Mouse (Mus musculus): ENCODE results near the gene H2-Q4. TPM values are rescaled to one million over a fixed set of nuclear protein-coding genes. Genes with fewer than 3 reads are reported as not detected.
"Not testable (repeated sequence)": the region's sequence is repeated elsewhere in the genome, so short reads cannot be mapped to it uniquely, and the experiment has no call there.

The H2-Q4 gene
- 6.3 and 7.6 TPM in 2 replicates for polyA plus RNA-seq (2015; fragmentation: Nextera tagmentation; extraction: Ambion mirVana)

- peaks cover 5% of the 10 kb centered on the region for H3K4me1 ChIP-seq
- peak; percentile 95 for ATAC-seq (ENCODE audit: borderline replicate concordance, extremely low read depth, low FRiP score, low TSS enrichment)
- WGBS = under 1% methylated on average over 16 of the region's 16 CpGs
- no peaks in the 10 kb centered on the region; the same call in 1 of the 2 replicates for H3K9me3 ChIP-seq
- 0 out of 2 replicates have a peak within 1 kb of the TSS, but pooled peaks have one; percentile 1 for H3K27ac ChIP-seq
- H3K4me2 ChIP-seq = peak within 1 kb of the TSS; percentile 95
- no peaks in the 10 kb centered on the region for H3K36me3 ChIP-seq
- H3K9ac ChIP-seq = peak within 1 kb of the TSS; percentile 51
- H3K27me3 ChIP-seq = peaks cover 12% of the 10 kb centered on the region
- peak within 1 kb of the TSS; percentile 58 for H3K4me3 ChIP-seq
Observed at GRCm38 (mm10) chr17:35379369-35379728, at the start of gene H2-Q4. H2-Q4 (plus strand) TSS chr17:35379617.

- H3K4me1 ChIP-seq; H3K36me3 ChIP-seq; H3K4me3 ChIP-seq; H3K4me2 ChIP-seq; H3K9ac ChIP-seq; H3K27ac ChIP-seq; H3K27me3 ChIP-seq; ATAC-seq (ENCODE audit: borderline replicate concordance, extremely low read depth, low FRiP score, low TSS enrichment); H3K9me3 ChIP-seq: not testable (repeated sequence)
- 59% methylated on average over 3 of the region's 3 CpGs for WGBS
Observed at GRCm38 (mm10) chr17:35329714-35330113, 49.7 kb upstream of the H2-Q4 start.

- H3K36me3 ChIP-seq; H3K27me3 ChIP-seq; H3K4me1 ChIP-seq; H3K27ac ChIP-seq; H3K9me3 ChIP-seq; H3K9ac ChIP-seq; H3K4me3 ChIP-seq; H3K4me2 ChIP-seq; ATAC-seq (ENCODE audit: borderline replicate concordance, extremely low read depth, low FRiP score, low TSS enrichment): not testable (repeated sequence)
- 34% methylated on average over 6 of the region's 6 CpGs for WGBS
Observed at GRCm38 (mm10) chr17:35331546-35331945, 47.9 kb upstream of the H2-Q4 start.

GRCm38 (mm10) chr17:35342071-35342671 is 37.2 kb upstream of the H2-Q4 start, which contains the start of gene H2-Q2:
H2-Q2 (plus strand) TSS chr17:35342242.
- peak within 1 kb of the TSS; percentile 52 for H3K4me3 ChIP-seq
- peak within 1 kb of the TSS; percentile 14; the same call in 1 of the 2 replicates for H3K9ac ChIP-seq
- H3K9me3 ChIP-seq = no peaks in the 10 kb centered on the region
- no peak for ATAC-seq (ENCODE audit: borderline replicate concordance, extremely low read depth, low FRiP score, low TSS enrichment)
- no peaks in the 10 kb centered on the region for H3K36me3 ChIP-seq
- H3K27ac ChIP-seq = no peak within 1 kb of the TSS
- H3K4me1 ChIP-seq = no peaks in the 10 kb centered on the region
- H3K27me3 ChIP-seq = peaks cover 45% of the 10 kb centered on the region
- peak within 1 kb of the TSS; percentile 66 for H3K4me2 ChIP-seq
- 1% methylated on average over 40 of the region's 40 CpGs for WGBS

- H3K4me2 ChIP-seq = peak overlapping the region; percentile 66
- ATAC-seq (ENCODE audit: borderline replicate concordance, extremely low read depth, low FRiP score, low TSS enrichment) = peak; percentile 59; the same call in 1 of the 2 replicates
- H3K4me3 ChIP-seq = peak overlapping the region; percentile 52
- no peak overlapping the region for H3K27ac ChIP-seq
- H3K4me1 ChIP-seq = no peaks in the 10 kb centered on the region
- no peaks in the 10 kb centered on the region for H3K9me3 ChIP-seq
- no peaks in the 10 kb centered on the region for H3K36me3 ChIP-seq
- peaks cover 45% of the 10 kb centered on the region for H3K27me3 ChIP-seq
- H3K9ac ChIP-seq = peak overlapping the region; percentile 14; the same call in 1 of the 2 replicates
- WGBS = 2% methylated on average over 46 of the region's 46 CpGs
Observed at GRCm38 (mm10) chr17:35342711-35343476, 36.5 kb upstream of the H2-Q4 start.

- H3K4me2 ChIP-seq; H3K4me3 ChIP-seq; ATAC-seq (ENCODE audit: borderline replicate concordance, extremely low read depth, low FRiP score, low TSS enrichment); H3K36me3 ChIP-seq; H3K4me1 ChIP-seq; H3K9ac ChIP-seq; H3K9me3 ChIP-seq; H3K27ac ChIP-seq: not testable (repeated sequence)
- H3K27me3 ChIP-seq = peaks cover 18% of the 10 kb centered on the region
Observed at GRCm38 (mm10) chr17:35347659-35348058, 31.8 kb upstream of the H2-Q4 start.

- 12% methylated on average over 6 of the region's 6 CpGs for WGBS
- not testable (repeated sequence) for H3K27me3 ChIP-seq; H3K9ac ChIP-seq; H3K27ac ChIP-seq; H3K4me2 ChIP-seq; H3K4me3 ChIP-seq; ATAC-seq (ENCODE audit: borderline replicate concordance, extremely low read depth, low FRiP score, low TSS enrichment); H3K36me3 ChIP-seq; H3K9me3 ChIP-seq; H3K4me1 ChIP-seq
Observed at GRCm38 (mm10) chr17:35353275-35353674, 26.1 kb upstream of the H2-Q4 start.

- H3K4me2 ChIP-seq = no peak overlapping the region
- no peak overlapping the region for H3K4me3 ChIP-seq
- no peaks in the 10 kb centered on the region for H3K36me3 ChIP-seq
- H3K9me3 ChIP-seq = no peaks in the 10 kb centered on the region
- H3K27ac ChIP-seq = no peak overlapping the region
- no peak overlapping the region for H3K9ac ChIP-seq
- H3K27me3 ChIP-seq = peaks cover 5% of the 10 kb centered on the region; the same call in 1 of the 2 replicates
- WGBS = 73% methylated on average over 2 of the region's 2 CpGs
- no peak for ATAC-seq (ENCODE audit: borderline replicate concordance, extremely low read depth, low FRiP score, low TSS enrichment)
- H3K4me1 ChIP-seq = 0 out of 2 replicates have a peak, but pooled peaks cover 4% of the 10 kb centered on the region
Observed at GRCm38 (mm10) chr17:35354071-35354470, 25.3 kb upstream of the H2-Q4 start.

- Histone ChIP-seq H3K4me1 (peaks cover 8% of the 10 kb centered on the region; the same call in 1 of the 2 replicates), H3K9ac (no peak overlapping the region), H3K9me3 (no peaks in the 10 kb centered on the region), H3K36me3 (no peaks in the 10 kb centered on the region), H3K4me2 (no peak overlapping the region), H3K4me3 (no peak overlapping the region), H3K27me3 (peaks cover 5% of the 10 kb centered on the region; the same call in 1 of the 2 replicates), H3K27ac (no peak overlapping the region)
- no peak for ATAC-seq (ENCODE audit: borderline replicate concordance, extremely low read depth, low FRiP score, low TSS enrichment)
- 16% methylated on average over 1 of the region's 1 CpGs for WGBS
Observed at GRCm38 (mm10) chr17:35357086-35357485, 22.3 kb upstream of the H2-Q4 start.

GRCm38 (mm10) chr17:35358763-35359469 is 20.5 kb upstream of the H2-Q4 start:
- ATAC-seq (ENCODE audit: borderline replicate concordance, extremely low read depth, low FRiP score, low TSS enrichment) = 0 out of 2 replicates have a peak, but pooled peaks have one; percentile 27
- peak overlapping the region; percentile 4; the same call in 1 of the 2 replicates for H3K9ac ChIP-seq
- H3K27ac ChIP-seq = no peak overlapping the region
- peak overlapping the region; percentile 37 for H3K4me3 ChIP-seq
- H3K36me3 ChIP-seq = no peaks in the 10 kb centered on the region
- no peaks in the 10 kb centered on the region for H3K9me3 ChIP-seq
- H3K27me3 ChIP-seq = peaks cover 5% of the 10 kb centered on the region; the same call in 1 of the 2 replicates
- peaks cover 8% of the 10 kb centered on the region; the same call in 1 of the 2 replicates for H3K4me1 ChIP-seq
- H3K4me2 ChIP-seq = peak overlapping the region; percentile 67
- 9% methylated on average over 38 of the region's 38 CpGs for WGBS

- Histone ChIP-seq H3K27me3 (peaks cover 5% of the 10 kb centered on the region; the same call in 1 of the 2 replicates), H3K27ac (no peak overlapping the region), H3K9me3 (no peaks in the 10 kb centered on the region), H3K4me2 (peak overlapping the region; percentile 67), H3K36me3 (no peaks in the 10 kb centered on the region), H3K4me1 (peaks cover 8% of the 10 kb centered on the region; the same call in 1 of the 2 replicates), H3K4me3 (peak overlapping the region; percentile 37), H3K9ac (peak overlapping the region; percentile 4; the same call in 1 of the 2 replicates)
- 0 out of 2 replicates have a peak, but pooled peaks have one; percentile 3 for ATAC-seq (ENCODE audit: borderline replicate concordance, extremely low read depth, low FRiP score, low TSS enrichment)
- 22% methylated on average over 21 of the region's 21 CpGs for WGBS
Observed at GRCm38 (mm10) chr17:35359470-35359862, 20.0 kb upstream of the H2-Q4 start.

Data from lung, embryonic 15.5 days (tissue).